In genomic region chr9:77056611-77057010, GRCm38 (mm10) we compare ENCODE assay signal across 29 mouse cellular contexts. TPM values are rescaled to one million over a fixed set of nuclear protein-coding genes. Genes with fewer than 3 reads are reported as not detected.
A peak's percentile ranks its signal among the peaks of the same experiment; 100 is the strongest.
DNase-seq lines count a peak whose midpoint lies in the region; ATAC-seq and TF ChIP-seq lines count a peak whose summit lies in the region.
"Had no signal": no experiment of that assay in that cellular context is flagged by ENCODE, and none has a peak within 500 bp of the region (broad histone marks: within the 10 kb centered on the region; RNA-seq: fewer than 3 reads in every experiment).

No protein-coding gene starts in this region.

- no peaks in the 10 kb centered on the region for H3K9me3 ChIP-seq in heart, postnatal 0 days (replicated peaks; ENCODE audit: control insufficient read depth, low read length)
- no peaks in the 10 kb centered on the region for H3K9me3 ChIP-seq in midbrain, postnatal 0 days (ENCODE audit: low read length)
- H3K9me3 ChIP-seq in midbrain, embryonic 13.5 days = no peaks in the 10 kb centered on the region
- H3K9me3 ChIP-seq: embryonic facial prominence, embryonic 12.5 days; heart, embryonic 12.5 days; hindbrain, embryonic 12.5 days; limb, embryonic 12.5 days; liver, embryonic 13.5 days; megakaryocyte, embryonic 14.5 days; neural tube, embryonic 12.5 days; stomach, embryonic 15.5 days had no signal

- no peak overlapping the region for H3K9ac ChIP-seq in heart, postnatal 0 days (replicated peaks; ENCODE audit: low read depth, low read length)
- no peak overlapping the region for H3K9ac ChIP-seq in heart, adult 2 months (ENCODE audit: low read depth, low read length)
- H3K9ac ChIP-seq in midbrain, postnatal 0 days (replicated peaks; ENCODE audit: low read length, poor library complexity, severe bottlenecking) = no peak overlapping the region
- no peak overlapping the region for H3K9ac ChIP-seq in midbrain, embryonic 13.5 days (replicated peaks)
- H3K9ac ChIP-seq: embryonic facial prominence, embryonic 12.5 days; heart, embryonic 12.5 days; hindbrain, embryonic 12.5 days; limb, embryonic 12.5 days; liver, embryonic 13.5 days; neural tube, embryonic 12.5 days; stomach, embryonic 15.5 days had no signal

- TF ChIP-seq CTCF in heart, postnatal 0 days (IDR thresholded peaks at IDR 0.05; ENCODE audit: low read depth) = no peak
- TF ChIP-seq CTCF in heart, adult 2 months (IDR thresholded peaks at IDR 0.05) = no peak
- TF ChIP-seq CTCF in midbrain, postnatal 0 days (IDR thresholded peaks at IDR 0.05) = no peak
- no peak for TF ChIP-seq CTCF in kidney, adult 2 months (conservative IDR thresholded peaks at IDR 0.05; ENCODE audit: insufficient read depth, insufficient read length, low read depth, low read length)

- intact Hi-C loops in heart, adult 2 months (cut with DNase I) = no loop called here

- TF ChIP-seq EP300 in heart, postnatal 0 days (IDR thresholded peaks at IDR 0.05; ENCODE audit: low read depth) = no peak
- no peak for TF ChIP-seq EP300 in heart, adult 2 months (IDR thresholded peaks at IDR 0.05; ENCODE audit: insufficient read depth, low read depth, low read length)

- TF ChIP-seq POLR2A in heart, adult 2 months (IDR thresholded peaks at IDR 0.05; ENCODE audit: insufficient read depth, low read depth, low read length) = no peak
- TF ChIP-seq POLR2A in kidney, adult 2 months (IDR thresholded peaks at IDR 0.05; ENCODE audit: low read depth, low read length) = no peak

- H3K27ac ChIP-seq in heart, postnatal 0 days (ENCODE audit: low read depth) = no peak overlapping the region
- H3K27ac ChIP-seq in heart, adult 2 months = no peak overlapping the region
- H3K27ac ChIP-seq in midbrain, postnatal 0 days (ENCODE audit: low read depth, low read length) = no peak overlapping the region
- H3K27ac ChIP-seq in midbrain, embryonic 13.5 days = no peak overlapping the region
- no peak overlapping the region for H3K27ac ChIP-seq in kidney, adult 2 months (ENCODE audit: insufficient read depth, low read depth, low read length)
- H3K27ac ChIP-seq: embryonic facial prominence, embryonic 12.5 days; hindbrain, embryonic 12.5 days; limb, embryonic 12.5 days; liver, embryonic 13.5 days; neural tube, embryonic 12.5 days; stomach, embryonic 15.5 days had no signal

- peak; percentile 2 for DNase-seq in adrenal gland, postnatal 10 days
- DNase-seq in adrenal gland, postnatal 14 days = no peak
- DNase-seq in heart, postnatal 0 days (ENCODE audit: low spot score) = peak; percentile 6
- DNase-seq in heart, adult 2 months = no peak
- DNase-seq in midbrain, postnatal 0 days (ENCODE audit: low spot score) = peak; percentile 45
- peak; percentile 15 for DNase-seq in fibroblast of lung, adult 2 months (ENCODE audit: low read depth)
- no peak for DNase-seq in kidney, adult 2 months
- DNase-seq: cerebellum, adult 8-10 months; gastrocnemius, postnatal 10 days; kidney, adult 18-20 months; kidney, postnatal 10 days; liver, embryonic 13.5 days; lung, adult 2 months; lung, postnatal 36 days; midbrain, embryonic 14.5 days; thymus, adult 2 months had no signal

- ATAC-seq in heart, postnatal 0 days (ENCODE audit: insufficient read depth, low read depth) = no peak
- no peak for ATAC-seq in midbrain, postnatal 0 days (ENCODE audit: low FRiP score)
- ATAC-seq in midbrain, embryonic 13.5 days = no peak
- ATAC-seq: CD4-positive, CD25-positive, alpha-beta regulatory T cell, adult 4 months; forebrain, embryonic 14.5 days; inflammation-experienced regulatory T-cells, adult 6 months had no signal

- no peak overlapping the region for H3K4me3 ChIP-seq in heart, postnatal 0 days (ENCODE audit: low read depth, low read length)
- H3K4me3 ChIP-seq in heart, adult 2 months = no peak overlapping the region
- no peak overlapping the region for H3K4me3 ChIP-seq in midbrain, postnatal 0 days (ENCODE audit: low read depth, low read length)
- no peak overlapping the region for H3K4me3 ChIP-seq in midbrain, embryonic 13.5 days (replicated peaks)
- H3K4me3 ChIP-seq in kidney, adult 2 months (ENCODE audit: insufficient read depth, low read depth, low read length) = no peak overlapping the region
- H3K4me3 ChIP-seq: embryonic facial prominence, embryonic 12.5 days; heart, embryonic 12.5 days; hindbrain, embryonic 12.5 days; limb, embryonic 12.5 days; liver, embryonic 13.5 days; megakaryocyte, embryonic 14.5 days; neural tube, embryonic 12.5 days; stomach, embryonic 15.5 days had no signal

- 22% methylated on average over 4 of the region's 4 CpGs for WGBS in heart, postnatal 0 days
- 20% methylated on average over 4 of the region's 4 CpGs for WGBS in heart, adult 2 months
- WGBS in midbrain, postnatal 0 days = 71% methylated on average over 4 of the region's 4 CpGs
- 81% methylated on average over 4 of the region's 4 CpGs for WGBS in midbrain, embryonic 13.5 days
- 63% methylated on average over 4 of the region's 4 CpGs for WGBS in kidney, adult 2 months

- no peak overlapping the region for H3K4me2 ChIP-seq in heart, postnatal 0 days (ENCODE audit: low read depth, low read length)
- no peak overlapping the region for H3K4me2 ChIP-seq in midbrain, postnatal 0 days (ENCODE audit: low read depth, low read length, poor library complexity, severe bottlenecking)
- H3K4me2 ChIP-seq in midbrain, embryonic 13.5 days (replicated peaks) = no peak overlapping the region
- H3K4me2 ChIP-seq: embryonic facial prominence, embryonic 12.5 days; heart, embryonic 12.5 days; hindbrain, embryonic 12.5 days; limb, embryonic 12.5 days; liver, embryonic 13.5 days; neural tube, embryonic 12.5 days; stomach, embryonic 15.5 days had no signal

- no peaks in the 10 kb centered on the region for H3K36me3 ChIP-seq in heart, postnatal 0 days (replicated peaks; ENCODE audit: control insufficient read depth, insufficient read depth, low read length)
- no peaks in the 10 kb centered on the region for H3K36me3 ChIP-seq in heart, adult 2 months (ENCODE audit: control insufficient read depth, insufficient read depth, low read length)
- no peaks in the 10 kb centered on the region for H3K36me3 ChIP-seq in midbrain, postnatal 0 days (ENCODE audit: insufficient read depth, low read length)
- no peaks in the 10 kb centered on the region for H3K36me3 ChIP-seq in midbrain, embryonic 13.5 days
- no peaks in the 10 kb centered on the region for H3K36me3 ChIP-seq in kidney, adult 2 months (ENCODE audit: control insufficient read depth, insufficient read depth, low read length)
- H3K36me3 ChIP-seq: embryonic facial prominence, embryonic 12.5 days; heart, embryonic 12.5 days; hindbrain, embryonic 12.5 days; limb, embryonic 12.5 days; liver, embryonic 13.5 days; neural tube, embryonic 12.5 days; stomach, embryonic 15.5 days had no signal

- H3K27me3 ChIP-seq in heart, postnatal 0 days (ENCODE audit: control insufficient read depth, insufficient read depth, low read length) = no peaks in the 10 kb centered on the region
- no peaks in the 10 kb centered on the region for H3K27me3 ChIP-seq in heart, adult 2 months (ENCODE audit: control insufficient read depth, insufficient read depth, low read length)
- H3K27me3 ChIP-seq in midbrain, postnatal 0 days (ENCODE audit: insufficient read depth, low read length) = no peaks in the 10 kb centered on the region
- no peaks in the 10 kb centered on the region for H3K27me3 ChIP-seq in midbrain, embryonic 13.5 days
- no peaks in the 10 kb centered on the region for H3K27me3 ChIP-seq in kidney, adult 2 months (replicated peaks; ENCODE audit: control insufficient read depth, insufficient read depth, low read length)
- H3K27me3 ChIP-seq: embryonic facial prominence, embryonic 12.5 days; heart, embryonic 12.5 days; hindbrain, embryonic 12.5 days; limb, embryonic 12.5 days; liver, embryonic 13.5 days; megakaryocyte, embryonic 14.5 days; neural tube, embryonic 12.5 days; stomach, embryonic 15.5 days had no signal

- 0 out of 2 replicates have a peak, but pooled peaks cover 4% of the 10 kb centered on the region for H3K4me1 ChIP-seq in heart, postnatal 0 days (ENCODE audit: control insufficient read depth, insufficient read depth)
- H3K4me1 ChIP-seq in heart, adult 2 months (ENCODE audit: control insufficient read depth, insufficient read depth, low read length) = no peaks in the 10 kb centered on the region
- no peaks in the 10 kb centered on the region for H3K4me1 ChIP-seq in midbrain, postnatal 0 days (ENCODE audit: insufficient read depth, low read length)
- H3K4me1 ChIP-seq in midbrain, embryonic 13.5 days (replicated peaks) = 0 out of 2 replicates have a peak, but pooled peaks cover 3% of the 10 kb centered on the region
- H3K4me1 ChIP-seq in kidney, adult 2 months (ENCODE audit: control insufficient read depth, insufficient read depth, low read length) = no peaks in the 10 kb centered on the region
- H3K4me1 ChIP-seq: embryonic facial prominence, embryonic 12.5 days; hindbrain, embryonic 12.5 days; limb, embryonic 12.5 days; liver, embryonic 13.5 days; neural tube, embryonic 12.5 days; stomach, embryonic 15.5 days had no signal

- H3K79me2 ChIP-seq in heart, adult 2 months (replicated peaks; ENCODE audit: control insufficient read depth, insufficient read depth, low read length) = no peaks in the 10 kb centered on the region

RNA-seq across cellular contexts. Expression of gene Tinag, which starts 11.0 kb away (rescaled TPM):
- total RNA-seq in adrenal gland, postnatal 10 days (2021) = under 1 TPM in 1 of 2 experiments, not detected in 1; 0.30 TPM
- 0.44 TPM in 1 of 2 replicates, not detected in the other for total RNA-seq in adrenal gland, postnatal 14 days (2021)
- not detected in 2 replicates for total RNA-seq in heart, postnatal 0 days (2014; rRNA removed; ENCODE audit: low replicate concordance)
- not detected in 2 replicates for polyA plus RNA-seq in heart, postnatal 0 days (2015; fragmentation: Nextera tagmentation; extraction: Ambion mirVana)
- total RNA-seq in heart, adult 2 months (2021) = not detected
- polyA plus RNA-seq in heart, adult 2 months (2012; rRNA removed) = not detected in 2 replicates
- not detected in 2 replicates for total RNA-seq in midbrain, postnatal 0 days (2014; rRNA removed)
- polyA plus RNA-seq in midbrain, postnatal 0 days (2015; fragmentation: Nextera tagmentation; extraction: Ambion mirVana) = not detected in 2 replicates
- polyA plus RNA-seq in midbrain, embryonic 13.5 days (2015; fragmentation: Nextera tagmentation; extraction: Ambion mirVana) = not detected in 2 replicates
- polyA plus RNA-seq in kidney, adult 2 months (2012; rRNA removed) = 64.0 and 69.1 TPM in 2 replicates
- total RNA-seq: gastrocnemius, postnatal 10 days; granulocyte monocyte progenitor cell, adult 5-6 weeks; heart, postnatal 25 days had no signal
- polyA plus RNA-seq: CD4-positive, CD25-positive, alpha-beta regulatory T cell, adult 4 months; forebrain, embryonic 14.5 days; heart, embryonic 12.5 days; inflammation-experienced regulatory T-cells, adult 6 months; limb, embryonic 12.5 days; liver, embryonic 13.5 days; midbrain, embryonic 14.5 days; neural tube, embryonic 12.5 days had no signal

Comparison
In these comparisons a context has a peak if more than half of its experiments do, and no peak if none do; other contexts are left out.
1. DNase-seq: peak in adrenal gland, postnatal 10 days (single experiment), heart, postnatal 0 days (single experiment), midbrain, postnatal 0 days (single experiment) and fibroblast of lung, adult 2 months (single experiment); none in adrenal gland, postnatal 14 days (single experiment), heart, adult 2 months (0 of 2) and kidney, adult 2 months (single experiment).